Mouse (Mus musculus): ENCODE measurements around the gene Gm28051.

Gene Gm28051

DNA sequence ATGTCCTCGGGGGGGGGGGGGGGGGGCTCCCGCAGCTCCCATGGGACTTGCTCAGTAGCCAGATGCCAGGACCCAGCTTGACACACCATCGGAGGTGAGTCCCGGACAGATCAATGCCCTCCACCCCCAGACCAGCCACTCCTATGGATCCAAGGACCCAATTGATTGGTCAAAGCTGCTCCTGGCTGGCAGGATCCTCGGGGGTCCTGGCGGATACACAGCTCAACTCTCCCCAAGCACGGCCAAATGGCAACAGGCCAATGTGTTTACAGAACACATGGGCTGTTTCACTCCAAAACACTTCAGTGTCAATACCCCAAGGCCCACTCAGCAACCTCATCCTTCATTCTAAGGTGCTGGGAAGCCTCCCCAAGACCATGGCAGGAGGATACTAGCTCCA lies 65.8 kb downstream of the Gm28051 start:
- POLR2A ChIA-PET: interaction anchor here in 3 of 4 experiments (0.6 to 33.8 kb wide), 10 partner anchors 9 to 79 kb away, joined by 3 to 1125 read pairs (median 6); partner anchors contain the start of genes Itpk1 (in 1 of the 3), Moap1 (in 1 of the 3) and Tmem251 (in 1 of the 3)
- CTCF ChIA-PET: interaction anchor here in 3 of 4 experiments (0.6 to 2.1 kb wide), 6 partner anchors 10 to 219 kb away, joined by 3 to 7 read pairs (median 6); no protein-coding TSS in a partner anchor

DNA sequence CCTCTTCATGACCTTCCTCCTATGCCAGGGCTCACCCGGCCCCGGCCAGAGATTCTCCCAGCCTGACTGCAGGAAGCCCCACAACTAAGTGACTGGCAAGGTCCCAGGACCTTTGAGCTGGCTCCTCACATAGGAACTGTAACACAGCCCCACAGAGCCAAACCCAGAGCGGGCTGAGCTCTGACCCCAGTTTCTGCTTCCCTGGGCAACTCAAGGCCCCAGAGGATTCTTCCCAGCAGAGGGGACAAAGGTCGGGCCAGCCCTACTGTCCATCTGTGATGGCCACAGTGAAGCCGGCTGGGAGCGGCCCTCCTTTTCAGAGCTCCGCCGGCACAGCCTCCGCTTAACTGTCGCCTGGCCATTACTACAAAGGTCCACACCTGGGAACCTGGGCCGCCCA lies 66.4 kb downstream of the Gm28051 start:
- POLR2A ChIA-PET: interaction anchor here in 3 of 4 experiments (0.6 to 33.8 kb wide), 12 partner anchors 9 to 79 kb away, joined by 3 to 1125 read pairs (median 6); partner anchors contain the start of genes Itpk1 (in 1 of the 3), Moap1 (in 1 of the 3) and Tmem251 (in 1 of the 3)
- CTCF ChIA-PET: interaction anchor here (0.6 to 2.1 kb wide), 8 partner anchors 10 to 219 kb away, joined by 3 to 7 read pairs (median 6); no protein-coding TSS in a partner anchor

DNA sequence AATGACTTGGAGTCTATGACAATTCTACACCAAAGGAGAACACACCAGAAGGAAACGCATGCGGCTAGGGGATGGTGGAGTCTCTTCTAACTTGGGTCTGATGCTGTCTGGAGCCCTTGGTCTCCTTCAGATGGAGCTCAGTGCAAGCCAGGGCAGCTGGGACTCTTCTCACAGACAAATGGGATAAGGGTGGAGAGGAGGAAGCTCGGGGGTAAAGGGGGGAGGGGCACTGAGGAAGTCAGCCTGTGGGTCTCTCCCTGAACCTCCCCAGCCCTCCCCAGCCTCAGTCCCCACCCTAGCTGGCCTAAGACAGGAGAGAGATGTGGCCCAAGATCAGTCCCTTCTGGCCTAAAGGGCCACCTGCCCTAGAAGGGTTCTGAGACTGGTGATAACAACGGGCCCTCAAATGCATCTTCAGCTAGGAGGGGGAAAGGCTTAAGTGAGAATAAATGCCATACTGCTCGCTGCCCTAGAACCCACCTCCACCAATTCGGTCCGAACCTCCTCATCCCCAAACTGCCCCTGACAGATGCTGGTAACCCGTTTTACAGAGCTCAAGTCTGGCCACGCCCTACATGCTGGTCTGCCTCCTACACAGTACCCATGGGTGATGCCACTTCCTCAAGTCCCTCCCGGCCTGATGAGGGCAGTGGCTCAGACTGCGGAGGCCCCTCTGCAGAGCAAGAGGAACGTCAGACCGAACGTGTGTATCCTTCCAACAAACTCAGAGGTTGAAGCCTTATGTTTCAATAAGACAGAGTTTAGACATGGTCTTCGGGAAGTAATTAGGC lies 67.6 kb downstream of the Gm28051 start:
- ChIA-PET POLR2A (interaction anchor here in 2 of 4 experiments (0.6 to 33.8 kb wide), 13 partner anchors 8 to 41 kb away, joined by 3 to 1125 read pairs (median 5); partner anchors contain the start of gene Itpk1 (in 1 of the 2)), CTCF (interaction anchor here in 3 of 4 experiments (0.6 to 2.1 kb wide), 7 partner anchors 9 to 93 kb away, joined by 3 to 6 read pairs (median 5); partner anchors contain the start of gene Itpk1 (in 1 of the 3))

DNA sequence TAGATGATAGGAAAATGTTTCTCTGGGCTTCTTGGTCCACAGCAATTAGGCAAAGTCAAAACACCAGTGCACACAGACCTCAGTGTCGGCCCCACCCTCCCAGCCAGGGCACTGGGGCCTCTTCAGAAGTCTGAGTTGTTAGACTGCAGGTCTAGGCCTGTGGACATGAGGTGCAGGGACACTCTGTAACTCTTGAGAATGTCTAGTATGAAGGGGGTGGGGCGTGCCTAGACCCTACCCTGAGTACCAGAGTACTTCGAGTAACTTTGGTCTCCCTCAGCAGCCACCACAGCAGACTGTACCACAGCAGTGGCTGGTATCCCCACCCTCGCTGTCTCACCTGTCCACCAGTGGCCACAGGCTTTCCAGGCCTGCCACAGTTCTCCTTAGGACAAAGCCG lies 71.2 kb downstream of the Gm28051 start:
- POLR2A ChIA-PET: interaction anchor here (0.6 to 5.2 kb wide), 5 partner anchors 19 to 46 kb away, joined by 3 to 20 read pairs (median 5); partner anchors contain the start of gene Itpk1 (in 1 of the 4)
- CTCF ChIA-PET: interaction anchor here in 1 of 4 experiments (1.5 to 4.1 kb wide), 2 partner anchors 17 to 54 kb away, joined by 4 to 15 read pairs; no protein-coding TSS in a partner anchor

DNA sequence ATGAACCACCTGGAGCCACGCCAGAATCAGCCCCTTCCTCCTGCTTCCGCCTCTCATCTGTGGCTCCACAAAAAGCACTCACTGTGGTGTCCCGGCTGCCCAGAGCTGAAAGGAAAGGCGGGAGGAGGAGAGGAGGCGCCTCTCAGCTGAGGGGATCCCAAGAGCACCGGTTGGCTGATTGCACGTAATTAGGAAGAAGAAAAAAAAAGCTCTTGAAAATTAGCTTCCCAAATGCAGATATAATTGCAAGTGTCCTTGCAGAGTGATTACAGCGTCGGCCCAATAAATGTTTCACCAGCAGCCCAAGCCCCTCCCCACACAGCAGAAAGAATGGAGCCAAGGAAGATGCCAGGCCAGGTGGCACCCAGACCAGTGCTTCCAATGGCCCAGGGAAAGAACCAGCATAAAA lies 72.0 kb downstream of the Gm28051 start:
- ChIA-PET CTCF (interaction anchor here in 2 of 4 experiments (0.6 to 4.1 kb wide), 5 partner anchors 17 to 142 kb away, joined by 3 to 15 read pairs (median 4); no protein-coding TSS in a partner anchor), POLR2A (interaction anchor here in 3 of 4 experiments (0.7 to 5.2 kb wide), 7 partner anchors 9 to 36 kb away, joined by 3 to 25 read pairs (median 5); partner anchors contain the start of gene Itpk1 (in 1 of the 3))

DNA sequence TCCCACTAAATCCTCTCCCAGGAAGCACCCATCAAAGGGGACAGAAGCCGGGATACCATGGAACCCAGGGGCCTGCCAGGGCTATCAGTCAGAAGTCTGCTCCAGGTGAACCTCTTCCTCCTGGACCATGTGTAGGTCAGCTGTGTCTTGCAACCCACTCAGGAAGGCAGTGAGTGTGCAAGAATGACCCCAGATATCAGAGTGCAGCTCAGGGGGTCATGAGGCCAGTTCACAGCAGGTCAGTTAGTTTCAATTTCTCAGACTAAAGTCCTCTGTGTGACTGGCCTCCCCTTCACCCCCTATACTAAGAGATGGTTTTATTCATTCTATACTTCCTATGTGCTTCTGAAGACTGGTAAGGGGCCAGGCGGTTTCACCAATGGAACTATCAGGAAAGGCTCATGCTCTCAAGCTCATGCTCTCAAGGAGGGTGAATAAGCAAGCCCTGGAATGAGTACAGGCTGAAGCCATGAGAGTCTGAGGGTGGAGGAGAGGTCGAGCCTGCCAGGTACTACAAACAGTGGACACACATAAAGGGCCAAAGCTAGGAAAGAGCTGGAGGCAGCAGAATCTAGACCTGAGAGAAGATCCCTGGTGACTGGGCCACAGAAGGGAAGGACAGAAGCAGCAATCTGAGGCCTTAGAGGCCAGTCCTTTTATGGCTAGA lies 72.7 kb downstream of the Gm28051 start:
- POLR2A ChIA-PET: interaction anchor here in 2 of 4 experiments (0.8 to 5.2 kb wide), 6 partner anchors 10 to 29 kb away, joined by 4 to 25 read pairs (median 9); partner anchors contain the start of gene Itpk1 (in 1 of the 2)
- CTCF ChIA-PET: interaction anchor here in 2 of 4 experiments (1.0 to 4.1 kb wide), 3 partner anchors 18 to 56 kb away, joined by 4 to 15 read pairs (median 4); no protein-coding TSS in a partner anchor

DNA sequence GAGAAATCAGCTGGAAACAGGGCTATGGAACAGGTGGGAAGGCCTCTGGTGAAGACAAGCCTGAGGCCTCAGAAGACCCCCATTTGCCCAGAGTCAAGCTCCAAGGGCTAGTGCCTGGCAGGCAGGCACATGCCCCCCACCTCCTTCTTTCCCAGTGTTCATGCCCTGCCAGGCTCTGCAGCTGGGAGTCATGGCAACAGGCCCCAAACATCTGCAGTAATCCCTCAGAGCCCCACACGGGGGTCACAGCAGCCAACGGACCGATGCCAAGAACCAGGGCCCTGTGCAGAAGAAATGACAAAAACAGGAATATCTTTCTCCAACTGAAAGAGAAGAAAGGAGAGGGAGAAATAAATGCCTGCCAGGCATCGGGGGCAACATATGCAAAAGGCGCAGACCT lies 73.6 kb downstream of the Gm28051 start:
- POLR2A ChIA-PET: interaction anchor here in 1 of 4 experiments (0.9 to 5.2 kb wide), 4 partner anchors 9 to 30 kb away, joined by 3 to 25 read pairs (median 12); no protein-coding TSS in a partner anchor
- CTCF ChIA-PET: interaction anchor here in 1 of 4 experiments (2.1 to 4.1 kb wide), 2 partner anchors 12 to 19 kb away, joined by 5 to 15 read pairs; no protein-coding TSS in a partner anchor

DNA sequence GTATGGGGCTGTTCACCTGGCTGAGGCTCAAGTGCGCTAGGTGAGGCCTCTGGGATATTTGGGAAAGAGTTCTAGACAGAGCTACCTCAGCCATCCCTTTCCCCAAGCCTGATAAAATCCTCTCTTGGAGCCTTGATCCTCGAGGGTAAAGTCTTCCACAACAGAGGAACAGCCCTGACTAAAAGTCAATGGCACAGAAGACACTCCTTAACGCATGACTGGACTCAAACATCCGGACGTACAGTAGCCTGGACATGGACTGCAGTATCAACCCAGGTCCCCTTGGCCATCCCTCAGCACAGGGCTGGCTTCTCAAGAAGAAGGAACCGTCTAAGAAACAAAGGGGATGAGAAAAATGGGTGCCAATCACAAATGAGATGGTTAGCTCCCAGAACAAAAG lies 74.1 kb downstream of the Gm28051 start:
- POLR2A ChIA-PET: interaction anchor here in 1 of 4 experiments (0.9 to 5.2 kb wide), 4 partner anchors 8 to 30 kb away, joined by 3 to 25 read pairs (median 12); no protein-coding TSS in a partner anchor

DNA sequence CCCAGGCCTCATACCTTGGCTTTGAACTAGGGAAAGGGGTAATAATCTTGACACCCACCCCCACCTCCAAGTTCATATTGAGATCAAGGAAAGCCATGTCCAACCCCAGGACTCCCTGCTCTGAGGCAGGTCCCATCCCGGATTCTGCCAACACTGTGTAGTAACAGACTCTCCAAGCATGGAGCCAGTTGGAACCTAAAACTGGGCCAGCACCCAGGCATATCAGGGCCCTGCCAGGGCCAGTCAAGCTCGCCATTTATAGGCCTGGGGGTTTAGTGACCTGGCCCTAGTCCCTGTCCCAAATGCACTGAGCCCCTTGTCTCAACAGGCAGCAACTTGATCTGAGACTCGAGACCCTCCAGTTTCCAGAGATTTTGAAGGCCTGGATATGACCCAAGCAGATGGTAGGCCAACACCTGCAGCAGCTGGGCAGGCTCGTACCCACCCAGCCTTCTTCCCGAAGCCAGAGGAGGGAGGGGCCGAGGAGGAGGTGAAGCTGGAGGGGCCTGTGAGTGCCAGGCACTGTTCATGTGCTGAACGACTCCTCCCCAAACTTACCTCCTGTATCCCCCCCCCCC lies 74.8 kb downstream of the Gm28051 start:
- POLR2A ChIA-PET: interaction anchor here in 3 of 4 experiments (0.6 to 3.7 kb wide), 7 partner anchors 9 to 174 kb away, joined by 3 to 25 read pairs (median 5); no protein-coding TSS in a partner anchor
- CTCF ChIA-PET: interaction anchor here in 3 of 4 experiments (0.5 to 2.1 kb wide), 7 partner anchors 13 to 264 kb away, joined by 3 to 9 read pairs (median 5); no protein-coding TSS in a partner anchor

More for the DNA sequence above, 74.1 kb downstream of the Gm28051 start:
- CTCF ChIA-PET: interaction anchor here in 2 of 4 experiments (0.5 to 4.1 kb wide), 4 partner anchors 12 to 264 kb away, joined by 3 to 15 read pairs (median 6); no protein-coding TSS in a partner anchor

DNA sequence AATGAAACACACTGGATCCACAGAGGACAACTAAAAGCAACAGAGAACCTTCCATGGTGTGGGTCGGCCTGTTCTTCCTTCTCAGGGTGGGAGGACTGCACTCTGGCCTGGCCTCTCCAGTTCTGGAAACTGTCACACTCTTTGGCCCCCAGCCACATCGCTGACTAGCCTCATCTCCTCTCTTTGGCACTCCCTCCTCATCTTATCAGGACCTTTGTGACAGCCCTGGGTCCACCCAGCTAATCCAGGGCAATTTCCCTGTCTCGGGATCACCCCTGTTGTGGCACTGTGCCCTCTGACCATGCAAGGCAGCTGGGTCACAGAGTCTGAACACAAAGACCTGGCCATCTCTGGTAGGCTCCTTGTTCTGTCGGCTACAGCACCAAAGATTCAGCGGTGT lies 75.5 kb downstream of the Gm28051 start:
- ChIA-PET POLR2A (interaction anchor here in 2 of 4 experiments (0.5 to 3.7 kb wide), 10 partner anchors 9 to 173 kb away, joined by 3 to 25 read pairs (median 4); no protein-coding TSS in a partner anchor), CTCF (interaction anchor here in 3 of 4 experiments (0.6 to 2.1 kb wide), 11 partner anchors 8 to 103 kb away, joined by 3 to 7 read pairs (median 3); no protein-coding TSS in a partner anchor)

DNA sequence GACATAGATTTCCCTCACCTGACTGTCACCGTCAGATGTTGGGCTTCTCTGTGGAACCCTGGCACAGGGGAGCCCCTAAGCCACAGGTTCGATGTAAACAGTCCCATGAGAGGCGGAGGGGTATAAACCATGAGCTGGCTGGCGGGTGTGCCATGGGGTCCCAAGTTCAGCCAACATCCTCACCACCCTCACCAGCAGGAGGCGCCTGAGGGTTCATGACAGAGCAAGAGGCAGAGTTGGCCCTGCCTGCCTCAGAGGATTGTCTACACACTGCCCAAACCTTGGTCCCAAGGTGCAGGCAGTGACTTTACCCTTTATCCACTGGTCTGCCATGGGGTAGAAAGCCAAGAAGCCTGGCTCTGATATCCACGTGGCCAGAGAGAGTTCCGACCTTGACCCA lies 76.0 kb downstream of the Gm28051 start:
- ChIA-PET CTCF (interaction anchor here in 3 of 4 experiments (0.7 to 2.1 kb wide), 12 partner anchors 9 to 182 kb away, joined by 3 to 7 read pairs (median 4); no protein-coding TSS in a partner anchor), POLR2A (interaction anchor here in 2 of 4 experiments (0.5 to 3.6 kb wide), 11 partner anchors 10 to 70 kb away, joined by 3 to 21 read pairs (median 4); no protein-coding TSS in a partner anchor)

DNA sequence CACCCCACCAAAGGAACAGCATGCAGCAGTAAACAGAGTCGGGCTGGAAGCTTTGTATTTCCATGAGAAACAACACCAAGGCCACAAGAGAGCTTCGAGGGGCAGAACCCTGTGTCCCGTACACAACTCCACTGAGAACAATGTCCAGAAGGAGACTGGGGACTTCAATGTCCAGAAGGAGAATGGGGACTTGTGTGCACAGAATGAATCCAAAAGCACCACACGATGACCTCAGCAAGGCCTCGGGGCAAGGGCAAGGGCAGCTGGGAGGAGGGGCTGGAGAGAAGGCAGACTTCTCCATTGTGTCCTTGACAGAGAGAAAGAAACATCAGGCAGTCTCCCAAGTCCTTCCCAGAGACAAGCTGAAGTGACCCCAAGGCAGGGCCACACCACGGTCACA lies 78.7 kb downstream of the Gm28051 start:
- ChIA-PET CTCF (interaction anchor here in 2 of 4 experiments (0.7 to 2.4 kb wide), 5 partner anchors 25 to 78 kb away, joined by 3 to 23 read pairs (median 3); partner anchors contain the start of gene Itpk1 (in 1 of the 2)), POLR2A (interaction anchor here (0.6 to 3.6 kb wide), 29 partner anchors 9 to 747 kb away, joined by 3 to 21 read pairs (median 3); partner anchors contain the start of gene Ddx24 (in 1 of the 4))

DNA sequence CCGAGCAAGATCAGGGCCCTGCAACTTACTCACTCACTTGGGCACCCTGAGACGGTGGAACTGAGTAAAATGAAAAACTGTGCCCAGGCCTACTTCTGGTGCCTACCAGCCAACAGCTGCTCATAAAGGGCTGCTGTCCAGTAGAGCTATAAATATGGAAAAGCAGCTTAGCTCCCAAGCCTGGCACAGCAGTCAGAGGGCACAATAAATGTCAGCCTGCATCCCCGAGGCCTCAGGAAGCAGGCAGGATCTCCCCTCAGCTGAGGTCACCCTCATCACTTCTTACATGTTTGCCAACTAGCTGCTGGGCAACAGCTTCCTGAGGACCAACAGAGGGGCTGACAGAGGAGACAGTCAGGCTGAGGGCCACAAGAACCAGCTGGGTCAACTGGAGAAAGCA lies 80.5 kb downstream of the Gm28051 start:
- POLR2A ChIA-PET: interaction anchor here in 2 of 4 experiments (0.7 to 3.6 kb wide), 5 partner anchors 9 to 49 kb away, joined by 3 to 11 read pairs (median 4); no protein-coding TSS in a partner anchor
- CTCF ChIA-PET: interaction anchor here in 2 of 4 experiments (0.6 to 1.0 kb wide), 2 partner anchors 18 to 28 kb away, joined by 3 to 4 read pairs; partner anchors contain the start of gene Itpk1 (in 1 of the 2)

DNA sequence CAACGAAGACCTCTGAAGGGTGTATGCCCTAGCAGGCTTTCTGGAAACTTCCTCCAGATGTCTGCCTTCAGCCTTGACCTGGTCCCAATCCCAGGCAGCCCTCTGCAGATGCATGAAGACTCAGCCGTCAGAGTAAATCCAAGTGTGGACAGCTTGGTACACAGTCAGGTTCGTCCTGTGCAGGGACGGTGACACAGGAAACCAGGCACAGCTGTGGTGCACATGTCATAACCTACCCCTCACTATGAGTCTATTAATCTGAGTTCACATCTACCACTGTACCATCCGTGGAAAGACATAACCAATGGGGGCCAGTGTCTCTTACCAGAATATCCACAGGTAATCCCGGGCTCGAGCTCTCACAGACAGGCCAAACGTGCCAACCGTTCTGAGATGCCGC lies 83.0 kb downstream of the Gm28051 start:
- ChIA-PET CTCF (interaction anchor here in 2 of 4 experiments (0.7 to 1.9 kb wide), 4 partner anchors 36 to 175 kb away, joined by 3 to 4 read pairs (median 3); no protein-coding TSS in a partner anchor), POLR2A (interaction anchor here in 2 of 4 experiments (0.6 to 3.6 kb wide), 13 partner anchors 10 to 483 kb away, joined by 3 to 11 read pairs (median 4); no protein-coding TSS in a partner anchor)

DNA sequence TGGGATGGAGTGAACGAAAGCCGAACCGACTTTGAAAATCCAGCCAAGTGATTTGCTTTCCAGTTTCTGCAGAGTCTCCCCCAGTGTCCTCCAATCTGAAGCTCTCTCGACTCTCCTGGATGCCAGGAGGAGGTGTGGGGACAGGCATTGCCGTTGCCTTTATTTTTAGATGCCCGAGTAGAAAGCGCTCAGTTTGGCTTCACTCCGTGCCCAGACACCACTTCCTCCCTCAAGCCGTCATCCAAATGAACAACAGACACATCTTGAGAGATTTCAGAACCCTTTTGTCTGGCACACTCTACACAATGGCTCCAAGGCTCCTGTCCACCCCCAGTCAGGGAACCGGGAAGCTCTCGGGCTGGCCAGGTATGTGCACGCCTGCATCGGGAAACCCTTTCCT lies 83.4 kb downstream of the Gm28051 start:
- POLR2A ChIA-PET: interaction anchor here in 2 of 4 experiments (1.0 to 3.6 kb wide), 9 partner anchors 10 to 34 kb away, joined by 3 to 11 read pairs (median 5); no protein-coding TSS in a partner anchor
- CTCF ChIA-PET: interaction anchor here in 1 of 4 experiments (1.2 to 1.9 kb wide), 3 partner anchors 46 to 174 kb away, joined by 3 to 4 read pairs (median 3); no protein-coding TSS in a partner anchor
